Mouse (Mus musculus): ENCODE data around the gene Ints7.

GRCm38 (mm10) chr1:191639200-191639807 lies 63.9 kb downstream of the Ints7 start:
- TF ChIP-seq CTCF (IDR thresholded peaks at IDR 0.05; ENCODE audit: borderline replicate concordance, insufficient read depth, low read length) (no peak), POLR2A (IDR thresholded peaks at IDR 0.05; ENCODE audit: low read depth, low read length) (no peak)

Measured in embryonic fibroblast, embryonic 13.5 days (primary cell).